Mouse (Mus musculus): ENCODE data around the gene Slc39a11.

Gene Slc39a11

GRCm38 (mm10) chr11:113271857-113272256 lies 378.0 kb downstream of the Slc39a11 start:
- peak; percentile 23 for DNase-seq

GRCm38 (mm10) chr11:113268831-113269319 lies 381.0 kb downstream of the Slc39a11 start:
- no peak for DNase-seq

GRCm38 (mm10) chr11:113267516-113268230 lies 382.2 kb downstream of the Slc39a11 start:
- no peak for DNase-seq

- DNase-seq, result no peak
Measured at GRCm38 (mm10) chr11:113266706-113267105, 383.2 kb downstream of the Slc39a11 start.

- no peak for DNase-seq
Measured at GRCm38 (mm10) chr11:113265567-113265966, 384.3 kb downstream of the Slc39a11 start.

- no peak for DNase-seq
Measured at GRCm38 (mm10) chr11:113263971-113264370, 385.9 kb downstream of the Slc39a11 start.

GRCm38 (mm10) chr11:113262062-113262461 lies 387.8 kb downstream of the Slc39a11 start:
- DNase-seq, result no peak

- DNase-seq, result no peak
Measured at GRCm38 (mm10) chr11:113261421-113261820, 388.5 kb downstream of the Slc39a11 start.

- DNase-seq, result no peak
Measured at GRCm38 (mm10) chr11:113259712-113260382, 390.0 kb downstream of the Slc39a11 start.

- peak; percentile 26 for DNase-seq
Measured at GRCm38 (mm10) chr11:113258016-113258415, 391.9 kb downstream of the Slc39a11 start.

GRCm38 (mm10) chr11:113254653-113255052 lies 395.2 kb downstream of the Slc39a11 start:
- DNase-seq, result no peak

GRCm38 (mm10) chr11:113253169-113253568 lies 396.7 kb downstream of the Slc39a11 start:
- no peak for DNase-seq

- no peak for DNase-seq
Measured at GRCm38 (mm10) chr11:113251172-113251571, 398.7 kb downstream of the Slc39a11 start.

- DNase-seq, result no peak
Measured at GRCm38 (mm10) chr11:113246475-113246874, 403.4 kb downstream of the Slc39a11 start.

GRCm38 (mm10) chr11:113245666-113246065 lies 404.2 kb downstream of the Slc39a11 start:
- no peak for DNase-seq

- no peak for DNase-seq
Measured at GRCm38 (mm10) chr11:113234432-113234831, 415.4 kb downstream of the Slc39a11 start.

GRCm38 (mm10) chr11:113232049-113232448 lies 417.8 kb downstream of the Slc39a11 start:
- DNase-seq, result no peak

- DNase-seq, result no peak
Measured at GRCm38 (mm10) chr11:113230410-113231132, 419.3 kb downstream of the Slc39a11 start.

- no peak for DNase-seq
Measured at GRCm38 (mm10) chr11:113225748-113226147, 424.1 kb downstream of the Slc39a11 start.

- peak; percentile 7 for DNase-seq
Measured at GRCm38 (mm10) chr11:113223756-113224323, 426.0 kb downstream of the Slc39a11 start.

GRCm38 (mm10) chr11:113221267-113222195 lies 428.3 kb downstream of the Slc39a11 start:
- DNase-seq, result no peak

GRCm38 (mm10) chr11:113220649-113221048 lies 429.2 kb downstream of the Slc39a11 start:
- no peak for DNase-seq
